Mouse (Mus musculus): ENCODE measurements around the gene Rragd. TPM values are rescaled to one million over a fixed set of nuclear protein-coding genes. Genes with fewer than 3 reads are reported as not detected.

The Rragd gene
- polyA plus RNA-seq, 1 experiment from 2014 or later = 1.7 TPM

DNA sequence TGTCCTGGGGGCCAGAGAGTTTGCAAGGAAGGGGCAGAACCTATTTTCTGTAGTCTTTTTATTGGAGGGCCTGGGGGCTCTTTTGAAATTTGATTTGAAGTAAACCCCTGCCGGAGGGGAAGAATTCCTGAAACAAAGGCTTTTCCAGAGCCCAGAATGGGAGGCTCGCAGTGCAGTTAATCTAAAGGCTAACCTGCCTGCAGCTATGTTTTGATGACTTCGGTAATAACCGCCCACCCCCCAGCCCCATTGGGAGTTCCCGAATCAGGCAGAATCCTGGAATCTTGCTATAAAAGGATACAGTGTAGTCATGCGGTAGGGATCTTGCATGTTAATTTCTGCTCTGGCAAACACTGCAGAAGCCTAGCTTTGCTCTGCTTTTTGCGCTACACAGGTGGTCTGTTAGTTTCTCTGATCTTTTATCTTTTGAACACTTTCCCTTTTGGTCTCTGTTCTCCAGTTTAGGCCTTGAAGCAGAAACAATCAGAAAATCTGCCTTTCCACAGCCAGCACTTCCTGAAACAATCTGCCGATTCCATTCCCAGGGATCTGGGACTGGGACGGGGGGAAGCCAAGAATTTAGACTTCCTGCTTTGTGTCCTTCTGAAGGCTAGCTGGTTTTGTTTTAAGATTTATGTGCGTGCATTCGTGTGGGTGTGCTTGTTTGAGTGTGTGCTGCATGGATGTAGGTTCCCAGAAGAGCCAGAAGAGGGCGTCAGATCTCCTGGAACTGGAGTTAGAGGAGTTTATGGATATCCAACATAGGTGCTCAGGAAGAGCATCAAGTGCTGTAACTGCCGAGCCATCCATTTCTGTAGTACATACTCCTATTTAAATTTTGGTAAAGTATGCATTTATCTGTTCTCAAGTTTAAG, 2.2 kb downstream of the Rragd start:
- no peaks in the 10 kb centered on the region for H3K36me3 ChIP-seq (replicated peaks; ENCODE audit: insufficient read depth, low read length)
- ATAC-seq = no peak
- H3K4me3 ChIP-seq (ENCODE audit: low read depth, low read length) = peak overlapping the region; percentile 70
- H3K9ac ChIP-seq (replicated peaks) = no peak overlapping the region; the same call in 1 of the 2 replicates
- H3K4me2 ChIP-seq (ENCODE audit: low read depth, low read length) = peak overlapping the region; percentile 99
- peaks cover 34% of the 10 kb centered on the region for H3K27me3 ChIP-seq (ENCODE audit: insufficient read depth, low read length)
- 0 out of 2 replicates have a peak overlapping the region, but pooled peaks have one; percentile 0 for H3K27ac ChIP-seq (ENCODE audit: low read depth)
- WGBS (ENCODE audit: insufficient replicate concordance) = 33% methylated on average over 13 of the region's 13 CpGs
- no peaks in the 10 kb centered on the region for H3K9me3 ChIP-seq (ENCODE audit: low read length)
- DNase-seq = no peak
- TF ChIP-seq EP300 (IDR thresholded peaks at IDR 0.05; ENCODE audit: low read depth) (no peak), CTCF (IDR thresholded peaks at IDR 0.05; ENCODE audit: low read depth) (peak; percentile 57)
- H3K4me1 ChIP-seq (ENCODE audit: insufficient read depth) = peaks cover 20% of the 10 kb centered on the region

DNA sequence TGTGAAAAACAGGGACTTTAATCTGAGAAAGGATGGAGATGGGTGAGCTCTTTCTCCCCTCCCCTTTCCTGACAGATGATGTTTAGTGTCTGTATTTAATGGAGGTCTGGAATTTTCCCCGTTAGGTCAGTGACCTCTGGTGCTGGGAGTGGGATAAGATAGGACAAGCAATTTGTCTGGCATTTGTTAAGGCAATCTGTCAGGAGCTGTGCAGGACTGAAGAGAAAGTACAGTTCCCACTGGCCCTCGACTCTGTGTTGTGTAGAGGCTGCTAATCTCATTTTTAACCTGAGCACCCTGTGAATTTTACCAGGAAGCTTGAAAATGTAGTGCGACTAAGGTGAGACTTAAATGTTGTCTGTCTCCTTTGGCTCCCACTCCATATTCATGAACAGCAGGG, 2.8 kb downstream of the Rragd start:
- Histone ChIP-seq H3K36me3 (replicated peaks; ENCODE audit: insufficient read depth, low read length) (no peaks in the 10 kb centered on the region), H3K9ac (replicated peaks) (no peak overlapping the region), H3K4me1 (ENCODE audit: insufficient read depth) (peaks cover 20% of the 10 kb centered on the region), H3K4me2 (ENCODE audit: low read depth, low read length) (peak overlapping the region; percentile 19), H3K9me3 (ENCODE audit: low read length) (no peaks in the 10 kb centered on the region), H3K4me3 (ENCODE audit: low read depth, low read length) (peak overlapping the region; percentile 70), H3K27me3 (ENCODE audit: insufficient read depth, low read length) (peaks cover 34% of the 10 kb centered on the region), H3K27ac (ENCODE audit: low read depth) (no peak overlapping the region)
- TF ChIP-seq EP300 (IDR thresholded peaks at IDR 0.05; ENCODE audit: low read depth) (no peak), CTCF (IDR thresholded peaks at IDR 0.05; ENCODE audit: low read depth) (no peak)
- DNase-seq (no peak), ATAC-seq (no peak)
- WGBS (ENCODE audit: insufficient replicate concordance) = 38% methylated on average over 3 of the region's 3 CpGs

DNA sequence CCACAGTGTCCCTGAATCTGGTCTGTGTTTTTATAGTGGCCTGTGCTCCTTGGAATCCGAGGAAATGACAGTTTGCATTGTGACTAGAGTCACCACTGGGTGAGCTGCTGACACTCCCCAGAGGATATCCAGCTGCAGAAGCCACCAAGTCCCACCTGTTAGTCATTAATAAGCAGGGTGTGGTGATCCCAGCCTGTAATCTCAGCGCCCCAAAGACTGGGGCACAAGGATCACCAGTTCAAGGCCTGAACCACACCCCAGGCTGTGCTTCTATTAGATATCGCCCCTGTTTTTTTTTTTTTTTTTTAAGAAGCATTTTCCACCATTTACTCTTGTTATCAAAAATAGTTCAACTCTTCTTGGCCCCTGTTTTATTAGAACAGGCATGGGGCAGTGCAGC, 4.2 kb downstream of the Rragd start:
- Histone ChIP-seq H3K4me3 (ENCODE audit: low read depth, low read length) (peak overlapping the region; percentile 2; the same call in 1 of the 2 replicates), H3K36me3 (replicated peaks; ENCODE audit: insufficient read depth, low read length) (no peaks in the 10 kb centered on the region), H3K27ac (ENCODE audit: low read depth) (peak overlapping the region; percentile 76), H3K27me3 (ENCODE audit: insufficient read depth, low read length) (peaks cover 28% of the 10 kb centered on the region), H3K9me3 (ENCODE audit: low read length) (no peaks in the 10 kb centered on the region), H3K4me1 (ENCODE audit: insufficient read depth) (peaks cover 16% of the 10 kb centered on the region), H3K9ac (replicated peaks) (no peak overlapping the region), H3K4me2 (ENCODE audit: low read depth, low read length) (0 out of 2 replicates have a peak overlapping the region, but pooled peaks have one; percentile 7)
- DNase-seq (peak; percentile 58), ATAC-seq (peak; percentile 94)
- TF ChIP-seq EP300 (IDR thresholded peaks at IDR 0.05; ENCODE audit: low read depth) (peak; percentile 98), CTCF (IDR thresholded peaks at IDR 0.05; ENCODE audit: low read depth) (0 out of 2 replicates have a peak, but pooled peaks have one; percentile 5)
- WGBS (ENCODE audit: insufficient replicate concordance) = 41% methylated on average over 3 of the region's 3 CpGs

DNA sequence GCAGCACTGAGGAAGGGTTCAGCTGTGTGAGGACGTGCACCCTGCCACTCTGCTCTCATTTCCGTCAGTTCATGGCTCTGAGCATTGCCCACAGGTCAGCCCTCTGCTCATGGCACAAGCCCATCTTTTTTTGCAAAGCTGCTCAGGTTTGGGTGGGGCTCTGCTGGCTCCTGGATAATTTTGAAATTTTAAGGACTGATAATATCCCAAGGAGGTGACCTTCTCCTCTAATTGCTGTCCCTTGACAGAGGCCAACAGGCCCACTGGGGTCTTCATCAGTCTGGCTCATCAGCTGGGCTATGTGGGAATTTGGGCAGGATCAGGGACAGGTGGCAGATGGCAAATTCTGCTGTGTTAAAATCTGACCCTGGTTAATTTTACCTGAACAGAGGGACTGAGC, 6.5 kb downstream of the Rragd start:
- 63% methylated on average over 2 of the region's 2 CpGs for WGBS (ENCODE audit: insufficient replicate concordance)
- H3K4me2 ChIP-seq (ENCODE audit: low read depth, low read length) = no peak overlapping the region
- TF ChIP-seq EP300 (IDR thresholded peaks at IDR 0.05; ENCODE audit: low read depth) = no peak
- no peak for TF ChIP-seq CTCF (IDR thresholded peaks at IDR 0.05; ENCODE audit: low read depth)
- no peak overlapping the region for H3K27ac ChIP-seq (ENCODE audit: low read depth)
- peaks cover 8% of the 10 kb centered on the region; the same call in 1 of the 2 replicates for H3K4me1 ChIP-seq (ENCODE audit: insufficient read depth)
- no peak for ATAC-seq
- H3K4me3 ChIP-seq (ENCODE audit: low read depth, low read length) = no peak overlapping the region
- no peaks in the 10 kb centered on the region for H3K36me3 ChIP-seq (replicated peaks; ENCODE audit: insufficient read depth, low read length)
- DNase-seq = no peak
- H3K9me3 ChIP-seq (ENCODE audit: low read length) = no peaks in the 10 kb centered on the region
- H3K9ac ChIP-seq (replicated peaks) = no peak overlapping the region
- H3K27me3 ChIP-seq (ENCODE audit: insufficient read depth, low read length) = peaks cover 9% of the 10 kb centered on the region

DNA sequence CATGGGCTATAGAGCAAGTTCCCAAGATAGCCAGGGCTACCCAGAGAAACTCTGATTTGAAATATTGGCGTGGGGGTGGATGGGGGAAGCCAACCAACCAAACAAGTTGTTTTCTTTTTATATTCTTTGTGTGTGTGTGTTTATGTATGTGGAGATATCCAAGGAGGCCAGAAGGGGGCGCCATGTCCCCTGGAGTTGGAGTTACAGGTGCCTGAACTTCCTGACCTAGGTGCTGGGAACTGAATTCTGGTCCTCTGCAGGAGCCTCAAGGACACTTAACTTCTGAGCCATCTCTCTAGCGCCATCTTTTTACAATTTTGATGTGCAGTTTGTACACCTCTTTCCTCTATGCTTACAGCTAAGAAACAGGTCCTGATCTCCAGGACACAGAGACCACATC, 11.3 kb downstream of the Rragd start:
- Histone ChIP-seq H3K4me3 (ENCODE audit: low read depth, low read length) (no peak overlapping the region), H3K4me2 (ENCODE audit: low read depth, low read length) (no peak overlapping the region), H3K9me3 (ENCODE audit: low read length) (no peaks in the 10 kb centered on the region), H3K9ac (replicated peaks) (no peak overlapping the region), H3K36me3 (replicated peaks; ENCODE audit: insufficient read depth, low read length) (no peaks in the 10 kb centered on the region), H3K27ac (ENCODE audit: low read depth) (no peak overlapping the region), H3K4me1 (ENCODE audit: insufficient read depth) (no peaks in the 10 kb centered on the region), H3K27me3 (ENCODE audit: insufficient read depth, low read length) (no peaks in the 10 kb centered on the region)
- ATAC-seq (no peak), DNase-seq (no peak)
- TF ChIP-seq CTCF (IDR thresholded peaks at IDR 0.05; ENCODE audit: low read depth) (peak; percentile 29; the same call in 1 of the 2 replicates), EP300 (IDR thresholded peaks at IDR 0.05; ENCODE audit: low read depth) (no peak)
- 56% methylated on average over 3 of the region's 3 CpGs for WGBS (ENCODE audit: insufficient replicate concordance)

DNA sequence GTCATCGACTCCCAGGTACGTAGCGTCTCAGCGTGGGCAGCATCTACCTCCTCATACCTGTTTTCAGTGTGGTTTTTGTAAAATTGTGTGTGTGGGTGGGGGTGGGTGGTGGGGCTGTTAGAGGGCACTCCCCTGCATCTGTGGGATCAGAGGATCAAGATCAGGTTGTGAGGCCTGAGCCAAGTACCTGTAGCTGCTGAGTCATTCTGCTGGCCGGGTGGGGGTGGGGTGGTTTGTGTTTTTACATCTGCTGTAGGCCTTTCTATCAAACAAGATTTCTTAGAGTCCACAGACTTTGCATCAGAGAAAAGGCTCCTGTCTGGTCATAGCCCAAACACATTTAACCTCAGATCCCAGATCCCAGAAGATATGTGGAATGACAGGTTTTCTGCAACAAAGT, 13.2 kb downstream of the Rragd start:
- ATAC-seq = no peak

More for the DNA sequence above, 13.2 kb downstream of the Rragd start:
- WGBS (ENCODE audit: insufficient replicate concordance) = 88% methylated on average over 5 of the region's 5 CpGs
- Histone ChIP-seq H3K9me3 (ENCODE audit: low read length) (no peaks in the 10 kb centered on the region), H3K4me2 (ENCODE audit: low read depth, low read length) (no peak overlapping the region), H3K27ac (ENCODE audit: low read depth) (no peak overlapping the region), H3K4me1 (ENCODE audit: insufficient read depth) (no peaks in the 10 kb centered on the region), H3K9ac (replicated peaks) (no peak overlapping the region), H3K27me3 (ENCODE audit: insufficient read depth, low read length) (no peaks in the 10 kb centered on the region), H3K36me3 (replicated peaks; ENCODE audit: insufficient read depth, low read length) (no peaks in the 10 kb centered on the region), H3K4me3 (ENCODE audit: low read depth, low read length) (no peak overlapping the region)
- no peak for DNase-seq
- TF ChIP-seq EP300 (IDR thresholded peaks at IDR 0.05; ENCODE audit: low read depth) = no peak
- no peak for TF ChIP-seq CTCF (IDR thresholded peaks at IDR 0.05; ENCODE audit: low read depth)

Data from liver, postnatal 0 days (tissue).